Mouse (Mus musculus): Measurements from ENCODE around the gene Pip5k1b.
A peak's percentile ranks its signal among the peaks of the same experiment; 100 is the strongest.

Pip5k1b gene

DNA sequence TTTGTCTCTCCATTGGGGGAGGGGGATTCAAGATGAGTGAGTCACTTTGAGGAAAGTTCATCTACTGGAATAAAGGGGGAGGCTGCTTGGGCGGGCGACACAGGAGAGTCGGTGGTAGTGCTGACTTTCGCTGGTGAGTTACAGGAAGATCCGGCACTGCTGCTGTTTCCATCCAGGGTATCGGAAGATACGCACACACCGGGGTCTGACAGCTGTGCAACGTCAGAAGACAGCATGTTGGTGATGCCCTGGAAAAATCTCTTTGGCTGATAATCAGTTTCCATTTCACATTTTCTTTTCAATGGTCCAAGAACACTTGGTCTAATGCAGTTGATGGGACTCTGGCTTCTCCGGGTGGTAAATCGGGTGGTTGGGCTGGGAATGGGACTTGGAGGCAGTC is 79.2 kb downstream of the Pip5k1b start:
- DNase-seq (ENCODE audit: low spot score), result peak; percentile 44

DNA sequence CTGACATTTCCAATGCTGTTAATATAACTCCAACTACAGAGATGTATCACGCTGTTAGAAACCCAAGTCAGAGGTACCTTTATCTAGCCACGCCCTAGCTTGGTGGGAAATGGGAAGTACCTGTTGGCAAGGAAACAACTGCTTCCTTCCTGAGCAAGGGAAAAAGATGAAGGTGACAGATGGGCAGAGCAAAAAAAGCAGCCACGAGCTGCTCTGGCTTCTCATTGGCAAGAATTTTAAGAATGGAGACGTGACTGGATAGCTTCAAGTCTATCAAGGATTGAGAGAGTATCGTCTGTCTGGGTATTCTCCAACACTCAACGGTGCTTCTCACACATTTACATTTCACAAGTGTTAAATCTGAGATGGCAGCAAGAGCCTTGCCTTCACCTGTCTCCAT is 80.4 kb downstream of the Pip5k1b start:
- DNase-seq (ENCODE audit: low spot score), result peak; percentile 15

DNA sequence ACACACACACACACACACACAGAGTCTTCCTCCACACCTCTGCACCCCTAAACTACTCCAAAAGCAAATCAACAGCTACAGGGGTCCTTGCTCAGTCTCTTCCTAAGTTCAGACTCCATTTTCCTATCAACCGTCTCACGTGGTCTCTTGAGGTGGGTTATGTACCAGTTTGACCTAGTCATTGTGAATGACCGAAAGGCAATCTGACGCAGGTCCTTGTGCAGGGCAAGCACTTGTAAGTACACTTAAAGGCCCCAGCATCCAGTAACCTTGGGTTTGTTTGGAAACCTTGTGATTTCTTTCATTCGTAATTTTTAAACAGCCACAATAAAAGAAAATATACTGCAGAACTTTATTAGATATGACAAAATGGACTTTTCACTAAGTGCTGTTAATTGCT is 83.2 kb downstream of the Pip5k1b start:
- DNase-seq (ENCODE audit: low spot score), result peak; percentile 20

DNA sequence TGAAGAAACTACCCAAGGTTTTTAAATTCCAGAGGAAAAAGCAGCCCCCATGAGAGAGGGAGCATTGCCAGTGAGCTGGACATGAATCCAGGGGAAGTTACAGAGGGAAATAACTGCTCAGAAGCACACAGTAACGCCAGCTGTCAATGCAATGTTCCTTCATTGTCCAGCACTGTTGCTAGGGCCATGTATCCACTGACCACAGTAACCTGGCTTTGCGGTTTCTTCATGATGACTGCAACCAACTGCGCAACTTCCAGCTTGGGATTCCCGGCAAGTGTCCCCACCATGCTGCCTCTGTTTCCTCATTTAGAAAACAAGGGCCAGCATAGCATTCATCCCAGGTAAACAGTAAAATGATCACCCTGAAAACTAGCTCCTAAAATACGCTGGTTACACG is 84.1 kb downstream of the Pip5k1b start:
- DNase-seq (ENCODE audit: low spot score), result peak; percentile 41

DNA sequence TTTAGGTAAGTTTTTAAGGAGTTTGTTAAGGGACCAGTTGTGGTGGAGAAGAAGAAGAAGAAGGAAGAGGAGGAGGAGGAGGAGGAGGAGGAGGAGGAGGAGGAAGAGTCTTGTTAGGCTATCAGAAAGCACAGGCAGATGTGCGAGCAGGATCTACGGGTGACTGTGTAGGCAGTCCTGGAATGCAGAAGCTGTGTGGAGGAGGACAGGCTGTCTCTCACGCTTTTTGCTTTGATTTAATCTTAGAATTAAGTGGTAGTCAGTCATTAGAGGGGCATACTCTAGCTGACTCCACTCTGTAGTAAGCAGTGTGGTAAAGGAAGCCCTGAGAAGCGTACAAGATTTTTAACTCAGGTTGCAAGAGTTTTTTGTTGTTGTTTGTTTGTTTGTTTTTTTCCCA is 86.5 kb downstream of the Pip5k1b start:
- DNase-seq (ENCODE audit: low spot score), result no peak

DNA sequence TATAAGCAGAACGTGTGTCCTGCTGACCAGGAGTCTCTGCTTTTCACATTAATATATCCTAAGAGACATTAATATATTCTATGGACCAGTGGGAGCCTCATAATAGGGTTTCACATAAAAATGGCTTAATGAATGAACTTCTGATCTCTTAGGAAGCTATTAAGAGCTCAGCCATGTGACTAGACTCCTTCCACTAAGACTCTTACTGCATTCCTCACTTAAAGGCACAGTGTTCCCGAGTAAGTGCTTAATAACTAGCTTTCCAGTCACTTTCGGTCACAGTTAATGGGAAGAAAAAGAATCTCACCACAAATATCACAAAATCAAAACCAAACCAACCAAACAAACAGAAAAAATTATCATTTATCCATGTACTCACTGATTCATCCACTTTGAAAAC is 87.1 kb downstream of the Pip5k1b start:
- DNase-seq (ENCODE audit: low spot score), result peak; percentile 38

DNA sequence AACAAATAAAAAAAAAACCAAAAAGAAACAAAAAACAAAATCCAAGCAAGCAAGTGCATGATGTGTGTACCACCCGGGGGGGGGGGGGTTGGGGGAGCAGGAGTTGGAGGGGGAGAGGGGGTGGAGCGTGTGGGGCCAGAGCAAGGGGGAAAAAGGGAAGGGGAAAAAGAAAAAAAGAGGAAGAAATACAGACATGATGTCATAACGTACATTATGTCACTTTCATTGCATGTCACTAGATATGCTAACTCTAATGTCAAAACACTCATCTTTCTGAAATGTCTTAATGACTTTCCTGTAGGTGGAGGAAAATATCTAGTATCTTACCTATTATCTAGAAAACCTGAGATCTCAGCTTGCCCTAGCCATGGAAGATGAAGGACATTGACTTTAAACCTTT is 92.7 kb downstream of the Pip5k1b start:
- DNase-seq (ENCODE audit: low spot score), result no peak

DNA sequence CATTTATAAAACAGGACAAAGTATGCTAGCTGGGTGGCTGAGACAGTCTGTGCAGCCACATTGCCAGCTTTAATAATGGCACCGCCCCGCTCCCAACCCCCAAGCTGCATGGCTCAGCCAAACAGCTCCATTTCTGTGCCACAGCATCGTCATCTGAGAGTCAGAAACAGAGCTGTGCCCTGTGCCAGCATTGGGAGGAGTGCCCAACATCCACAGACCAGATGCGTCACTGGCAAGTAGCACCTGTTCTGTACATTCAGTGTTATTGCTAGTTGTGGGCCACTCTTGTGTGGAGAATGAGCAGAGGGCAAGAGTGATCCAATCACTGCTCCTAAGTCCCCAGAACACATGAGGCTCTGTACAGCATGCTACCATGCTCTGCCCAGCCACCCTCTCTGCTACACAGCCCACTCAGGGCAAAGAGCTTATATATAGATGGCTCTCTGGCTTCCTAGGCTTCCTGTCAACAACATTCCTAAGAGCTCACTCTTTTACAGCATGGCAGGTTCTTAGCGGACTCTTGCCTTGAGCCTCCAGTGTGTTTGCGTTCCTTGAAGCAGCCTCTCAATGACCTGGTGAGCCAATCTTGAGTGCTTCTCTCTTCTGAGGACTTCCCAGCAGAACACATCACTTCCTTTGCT is 99.0 kb downstream of the Pip5k1b start:
- DNase-seq (ENCODE audit: low spot score), result no peak

DNA sequence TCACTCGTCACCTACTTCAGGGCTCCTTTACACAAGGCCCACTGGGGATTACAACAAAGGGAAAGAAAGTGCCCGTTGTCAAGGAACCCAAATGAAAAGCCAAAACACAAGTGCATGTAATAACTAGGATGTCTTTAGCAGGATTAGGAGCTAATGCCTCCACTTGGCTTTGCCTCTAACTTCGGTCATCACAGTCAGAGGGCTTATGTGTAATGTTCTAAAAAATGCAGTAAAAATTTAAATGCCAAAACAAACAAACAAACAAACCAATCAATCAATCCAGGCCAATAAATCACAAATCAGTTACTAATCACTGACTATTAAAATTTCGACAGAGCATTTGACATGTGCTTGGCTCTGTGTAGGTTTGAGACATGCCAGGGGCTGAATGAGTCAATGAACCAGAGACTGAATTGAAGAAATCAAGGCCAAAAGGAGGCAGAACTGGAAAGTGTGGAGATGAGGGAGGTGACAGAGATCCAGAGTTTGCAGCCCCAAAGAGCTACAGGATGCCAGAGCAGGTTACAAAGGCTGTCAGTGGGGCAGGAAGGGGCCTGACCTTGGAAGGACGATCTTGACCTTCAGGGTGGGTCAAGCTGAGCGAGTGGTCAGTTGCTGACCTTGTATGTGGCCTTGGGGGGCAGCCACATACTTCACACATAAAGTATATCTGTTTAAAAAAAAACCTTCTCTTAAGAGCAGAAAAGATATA is 100.3 kb downstream of the Pip5k1b start:
- DNase-seq (ENCODE audit: low spot score), result no peak

DNA sequence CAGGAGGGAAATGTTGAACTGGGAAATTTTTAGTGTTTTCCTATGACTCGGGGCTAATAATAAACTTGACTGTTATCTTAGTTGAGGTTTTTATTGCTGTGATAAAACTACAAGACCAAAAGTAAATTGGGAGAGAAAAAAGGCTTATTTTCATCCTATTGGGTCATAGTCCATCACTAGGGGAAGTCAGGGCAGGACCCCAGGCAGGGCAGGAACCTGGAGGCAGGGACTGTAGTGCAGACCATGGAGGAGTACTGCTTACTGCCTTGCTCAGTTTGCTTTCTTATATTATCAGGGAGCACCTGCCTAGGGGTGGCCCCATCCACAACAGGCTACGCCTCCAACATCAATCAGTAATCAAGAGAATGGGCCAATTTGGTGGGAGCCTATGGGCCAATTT is 101.2 kb downstream of the Pip5k1b start:
- DNase-seq (ENCODE audit: low spot score), result no peak

DNA sequence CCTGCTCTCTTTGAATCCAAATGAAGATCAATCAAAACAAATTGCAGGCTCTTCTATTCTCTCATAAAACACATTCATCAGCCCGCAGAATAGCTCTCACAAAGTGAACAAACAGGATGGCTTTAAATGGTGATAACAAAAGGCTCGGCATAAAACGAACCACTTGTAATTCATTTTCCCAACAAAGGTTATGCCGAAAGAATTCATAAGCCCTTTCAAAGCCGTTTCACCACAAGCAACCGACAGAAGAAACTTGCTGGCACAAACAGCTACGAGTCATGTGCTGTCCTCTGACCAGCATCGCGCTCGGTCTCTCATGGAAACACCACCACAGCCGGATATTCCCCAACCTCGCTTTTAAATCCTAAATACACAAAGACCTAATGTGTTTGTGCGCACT is 102.3 kb downstream of the Pip5k1b start:
- peak; percentile 40 for DNase-seq (ENCODE audit: low spot score)

DNA sequence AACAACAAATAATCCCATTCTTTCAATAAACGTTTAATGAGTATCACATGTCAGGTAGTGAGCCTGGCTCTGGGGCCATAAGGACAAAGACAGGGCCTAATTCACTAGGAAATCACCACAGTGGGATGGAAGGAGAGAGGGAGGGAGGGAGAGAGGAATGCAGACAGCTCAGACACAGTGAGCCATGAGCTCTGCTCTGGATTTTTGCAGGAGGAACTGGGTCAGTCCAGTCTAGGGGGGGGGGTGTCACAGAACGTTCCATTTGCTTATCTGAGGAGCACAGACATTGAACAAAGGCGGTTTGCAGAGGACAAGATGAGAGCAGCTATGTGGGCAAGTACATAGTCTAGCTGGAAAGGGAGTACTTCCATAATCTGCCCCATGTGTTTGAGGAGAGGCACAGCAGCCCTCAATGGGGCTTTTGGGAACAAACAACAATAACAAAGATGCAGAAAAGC is 103.2 kb downstream of the Pip5k1b start:
- peak; percentile 77 for DNase-seq (ENCODE audit: low spot score)

DNA sequence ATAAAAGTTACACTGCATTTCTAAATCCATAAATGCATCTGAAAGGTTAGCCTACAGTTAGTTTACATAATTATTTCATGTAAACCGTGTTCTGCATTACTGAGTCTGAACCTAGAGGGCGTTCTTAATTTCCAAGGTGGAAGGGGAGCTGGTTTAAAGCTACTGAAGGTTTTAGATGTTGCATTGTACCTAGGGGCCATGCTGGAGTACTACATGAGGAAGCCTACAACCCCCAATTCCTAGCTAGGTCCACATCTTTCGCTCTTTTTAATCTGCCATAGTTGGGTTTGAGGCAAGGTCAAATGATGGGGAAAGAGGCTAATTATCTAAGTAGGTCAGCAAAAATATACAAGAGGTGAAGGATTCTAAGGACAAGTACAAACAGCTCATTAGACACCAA is 104.0 kb downstream of the Pip5k1b start:
- DNase-seq (ENCODE audit: low spot score), result peak; percentile 42

DNA sequence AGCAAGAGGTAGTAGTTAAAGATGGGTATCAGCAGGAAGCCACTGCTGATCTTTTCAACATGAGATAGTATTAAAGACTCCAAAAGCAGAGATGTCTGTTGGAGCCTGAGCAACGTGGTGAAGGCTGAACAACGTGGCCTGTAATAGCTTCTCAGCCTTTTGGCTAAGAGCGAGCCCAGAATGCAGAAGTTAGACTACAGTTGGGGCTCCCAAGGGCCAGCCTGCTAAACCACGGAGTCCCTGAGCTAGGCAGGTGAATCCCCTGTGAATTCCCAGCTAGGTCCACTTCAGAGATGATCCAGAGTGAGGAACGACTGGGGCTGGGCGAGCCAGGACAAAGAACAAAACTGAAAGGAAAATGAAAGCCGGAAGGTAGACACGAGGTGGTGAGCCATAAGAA is 104.9 kb downstream of the Pip5k1b start:
- DNase-seq (ENCODE audit: low spot score), result no peak

DNA sequence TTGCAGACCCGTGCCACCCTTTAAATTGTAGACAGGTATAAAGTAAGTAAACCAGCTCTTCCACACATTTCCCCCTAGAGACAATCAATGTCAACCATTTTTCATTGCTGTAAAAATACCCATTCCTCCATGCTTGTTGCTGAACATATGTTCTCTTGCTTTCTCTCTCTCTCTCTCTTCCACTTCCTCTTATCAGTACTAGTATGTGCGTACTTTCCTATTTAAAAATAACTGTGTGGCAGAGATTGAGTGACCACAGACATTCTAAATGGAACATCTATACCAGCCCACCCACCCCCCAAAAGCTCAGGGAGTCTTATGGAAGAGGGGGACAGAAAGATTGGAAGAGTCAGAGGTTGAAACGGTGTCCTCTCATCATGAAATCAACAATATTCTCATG is 111.3 kb downstream of the Pip5k1b start:
- no peak for DNase-seq (ENCODE audit: low spot score)

DNA sequence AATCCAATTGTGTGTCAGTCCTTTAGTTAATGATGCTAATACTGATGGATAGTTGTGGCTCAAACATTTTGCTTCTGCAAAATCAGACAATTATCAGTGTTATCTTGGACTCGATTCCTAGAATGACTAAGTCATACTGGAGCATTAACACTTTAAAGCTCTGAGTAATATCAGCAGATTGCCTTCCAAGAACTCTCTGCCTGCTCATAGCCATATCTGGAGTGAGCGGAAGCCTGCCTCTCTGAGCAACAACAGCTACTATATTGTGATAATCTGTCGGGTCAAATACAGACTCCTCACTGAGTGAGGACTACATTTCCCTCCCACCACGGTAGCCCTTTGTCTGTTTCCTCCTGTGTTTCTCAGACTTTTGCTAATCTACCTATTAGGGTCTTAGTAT is 116.0 kb downstream of the Pip5k1b start:
- DNase-seq (ENCODE audit: low spot score), result no peak

DNA sequence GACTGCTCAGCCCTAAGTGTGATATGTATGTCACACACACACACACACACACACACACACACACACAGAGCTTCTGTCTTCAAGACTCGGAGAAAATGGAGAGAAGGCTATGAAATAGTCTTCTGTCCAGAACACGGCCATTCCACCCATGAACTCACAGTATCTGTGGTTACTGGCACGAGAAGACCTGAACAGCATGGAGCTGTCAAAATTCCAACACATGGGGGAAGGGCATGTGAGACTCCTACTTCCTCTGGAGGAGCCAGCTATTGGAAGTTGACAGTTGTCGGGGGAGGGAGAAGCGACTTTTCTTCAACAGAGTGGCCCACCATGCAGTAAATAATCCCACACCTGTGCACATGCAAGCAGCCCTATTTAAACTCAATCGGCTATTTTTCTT is 121.4 kb downstream of the Pip5k1b start:
- no peak for DNase-seq (ENCODE audit: low spot score)

DNA sequence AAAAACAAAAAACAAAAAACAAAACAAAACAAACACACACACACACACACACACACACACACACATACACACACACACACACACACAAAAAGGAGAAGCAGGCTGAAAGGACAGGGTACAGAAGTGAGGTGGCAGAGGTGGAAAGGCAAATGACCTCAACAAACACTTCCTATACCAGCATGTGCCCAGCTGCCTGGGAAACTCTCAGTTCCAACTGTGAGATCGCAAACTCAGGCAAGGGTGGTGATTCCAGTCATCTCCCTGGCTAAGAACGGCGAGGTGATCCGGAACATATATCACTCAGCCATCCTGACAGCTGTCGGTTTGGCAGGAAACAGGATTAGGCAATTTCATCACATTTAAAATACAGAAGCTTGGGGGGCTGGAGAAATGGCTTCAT is 123.2 kb downstream of the Pip5k1b start:
- DNase-seq (ENCODE audit: low spot score), result no peak

DNA sequence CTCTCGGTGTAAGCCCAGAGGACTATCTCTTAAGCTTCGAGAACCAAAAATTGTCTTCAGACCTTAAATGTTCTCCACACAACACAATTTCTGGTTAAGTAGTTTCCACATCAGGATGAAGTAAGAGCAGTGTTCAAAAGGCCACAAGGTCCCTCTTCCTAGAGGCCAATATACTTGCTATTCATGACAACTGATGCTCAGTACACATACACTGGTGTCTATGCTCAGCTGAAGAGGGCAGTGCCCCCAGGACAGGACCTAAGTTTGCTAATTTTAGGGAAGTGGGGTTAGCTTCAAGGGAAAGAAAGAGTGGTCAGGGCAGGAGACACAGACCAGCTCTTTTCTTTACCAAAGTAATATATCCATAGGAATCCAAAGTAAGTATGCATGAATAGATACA is 124.3 kb downstream of the Pip5k1b start:
- no peak for DNase-seq (ENCODE audit: low spot score)

DNA sequence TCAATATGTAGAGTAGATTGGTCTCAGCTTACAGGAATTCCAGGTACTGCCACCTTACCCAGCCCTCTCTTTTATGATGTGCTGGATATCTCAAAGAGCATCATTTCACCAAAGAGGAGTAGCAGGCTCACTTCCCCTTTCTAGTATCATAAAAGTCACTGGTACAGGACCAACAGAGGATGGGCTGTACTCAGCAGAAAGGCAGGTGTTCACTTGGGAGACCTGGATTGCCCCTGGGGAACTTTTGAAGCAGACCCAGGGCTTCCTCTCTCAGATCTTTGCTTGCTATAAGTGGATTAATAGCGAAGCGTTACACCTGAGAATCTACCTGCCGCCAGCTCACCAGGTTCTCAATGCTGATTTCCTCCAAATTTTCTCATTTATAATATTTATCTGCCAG is 127.7 kb downstream of the Pip5k1b start:
- no peak for DNase-seq (ENCODE audit: low spot score)

DNA sequence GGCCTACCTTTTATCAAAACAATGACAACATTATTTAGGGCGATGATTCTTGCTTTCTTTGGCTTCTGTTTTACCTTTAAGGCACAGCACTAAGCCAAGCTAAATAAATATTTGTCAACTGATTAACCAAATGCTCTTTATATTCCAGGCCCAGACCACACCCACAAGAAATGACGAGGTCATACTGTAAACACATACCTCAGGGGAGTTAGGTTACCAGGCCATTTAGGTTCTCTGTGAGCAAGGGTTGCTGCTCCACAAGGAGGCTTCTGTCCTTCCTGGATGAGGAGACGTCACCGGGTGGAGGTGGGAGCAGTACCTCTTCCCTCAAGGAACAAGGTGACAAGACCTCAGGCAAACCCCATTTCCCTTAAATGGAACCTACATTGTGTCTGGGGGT is 128.4 kb downstream of the Pip5k1b start:
- DNase-seq (ENCODE audit: low spot score), result no peak

DNA sequence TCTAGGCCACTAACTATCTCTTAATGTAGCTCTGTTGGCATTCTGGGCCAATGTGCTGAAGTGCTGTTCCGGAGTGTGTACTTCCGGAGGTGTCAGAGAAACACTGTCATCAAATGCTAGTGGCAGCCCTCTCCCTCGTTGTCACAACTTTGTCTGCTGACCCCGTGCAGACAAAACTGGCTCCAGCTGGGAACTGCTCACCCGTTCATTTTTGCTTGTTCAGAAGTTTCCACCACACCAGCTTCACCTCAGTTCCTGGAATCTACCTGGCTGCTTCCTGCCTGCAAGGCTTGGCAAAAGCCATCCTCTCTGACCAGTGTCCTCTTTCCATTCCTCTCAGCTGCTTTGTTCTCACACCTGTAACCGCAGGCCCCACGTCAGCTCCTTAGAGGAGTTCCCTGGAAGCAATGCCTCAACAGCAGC is 128.9 kb downstream of the Pip5k1b start:
- no peak for DNase-seq (ENCODE audit: low spot score)

DNA sequence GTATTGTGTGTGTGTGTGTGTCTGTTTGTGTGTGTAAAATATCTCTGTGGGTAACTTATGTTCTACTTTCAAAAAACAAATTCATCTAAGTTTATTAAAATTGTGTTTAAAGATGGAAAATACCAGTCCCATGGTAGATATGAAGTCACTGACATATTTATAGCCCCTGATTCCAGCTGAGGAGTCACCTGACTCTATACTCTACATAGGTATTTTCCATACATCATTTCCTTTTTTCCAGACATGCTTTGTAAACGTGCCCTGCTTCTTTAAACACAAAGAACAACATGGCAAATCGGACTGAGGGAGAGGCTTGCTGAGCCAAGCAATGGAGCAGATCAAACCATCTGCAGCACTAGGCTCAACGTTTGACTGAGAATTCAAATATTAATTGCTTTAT is 137.6 kb downstream of the Pip5k1b start:
- DNase-seq (ENCODE audit: low spot score), result no peak

DNA sequence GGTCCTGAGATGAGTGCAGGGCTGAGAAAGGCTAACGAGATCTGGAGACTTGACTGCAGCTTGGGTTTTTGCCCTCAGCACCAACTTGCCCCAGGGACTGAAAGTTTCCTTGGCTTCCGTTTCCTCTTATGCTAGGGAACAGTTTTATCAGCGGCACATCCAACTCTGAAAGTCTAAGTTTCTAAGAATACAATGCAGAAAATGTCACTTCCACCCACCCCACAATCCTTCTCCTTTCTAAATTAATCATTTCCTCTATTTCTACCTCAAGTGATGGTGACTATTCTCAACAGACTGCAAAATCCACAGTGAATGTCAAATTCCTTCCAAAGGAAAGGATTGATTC is 138.0 kb downstream of the Pip5k1b start:
- no peak for DNase-seq (ENCODE audit: low spot score)

Measured in retina, embryonic 14.5 days (tissue).